Mouse (Mus musculus): ENCODE measurements around the gene Cfap161. TPM values are rescaled to one million over a fixed set of nuclear protein-coding genes. Genes with fewer than 3 reads are reported as not detected.

Cfap161 gene
- polyA plus RNA-seq, 1 experiment from 2014 or later: 1.5 TPM

DNA sequence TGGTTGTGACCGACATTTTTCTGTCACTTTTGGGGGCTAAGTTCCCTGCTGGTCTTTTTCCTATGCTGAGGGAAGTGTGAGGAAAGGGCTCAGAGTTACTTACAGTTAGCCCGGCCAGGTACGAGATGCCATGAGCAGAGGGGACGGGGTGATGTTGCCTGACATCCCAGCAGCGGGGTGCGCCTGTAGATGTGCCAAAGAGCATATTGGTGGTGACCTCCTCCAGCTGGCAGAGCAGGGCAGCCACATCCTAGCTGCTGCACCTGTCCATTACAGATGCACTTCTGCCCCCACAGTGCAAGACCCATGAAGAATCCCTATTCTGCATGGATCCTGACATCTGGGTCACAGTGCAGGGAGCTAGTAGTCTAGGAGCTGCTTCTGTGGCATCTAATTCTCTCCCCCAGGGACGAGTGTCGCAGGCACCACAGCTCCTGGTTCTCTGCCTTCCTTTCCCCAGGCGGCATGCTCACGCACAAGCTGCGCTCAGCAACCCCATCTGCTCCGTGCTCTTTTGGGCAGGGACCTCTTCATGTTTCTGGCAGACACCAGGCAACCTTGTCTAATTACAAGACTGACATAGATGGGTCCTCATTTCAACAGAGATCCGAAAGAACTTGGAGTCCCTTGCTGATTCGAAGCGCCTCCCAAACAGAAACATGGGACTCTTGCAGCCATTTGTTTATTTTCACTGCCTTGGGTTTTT, 62.6 kb downstream of the Cfap161 start:
- no peak overlapping the region for H3K9ac ChIP-seq (ENCODE audit: low read length)
- H3K4me3 ChIP-seq (ENCODE audit: low read depth, low read length): no peak overlapping the region
- no peak overlapping the region for H3K4me2 ChIP-seq (ENCODE audit: low read length)
- H3K36me3 ChIP-seq (ENCODE audit: control insufficient read depth, insufficient read depth, low read length): no peaks in the 10 kb centered on the region
- 77% methylated on average over 15 of the region's 15 CpGs for WGBS
- H3K9me3 ChIP-seq (replicated peaks; ENCODE audit: control insufficient read depth, low read length): no peaks in the 10 kb centered on the region
- H3K27me3 ChIP-seq (replicated peaks; ENCODE audit: control insufficient read depth, insufficient read depth, low read length): no peaks in the 10 kb centered on the region
- DNase-seq (ENCODE audit: low spot score): peak; percentile 15
- no peak overlapping the region for H3K27ac ChIP-seq (ENCODE audit: low read depth, low read length)
- H3K4me1 ChIP-seq (ENCODE audit: control insufficient read depth, insufficient read depth, low read length): no peaks in the 10 kb centered on the region
- ATAC-seq: no peak

DNA sequence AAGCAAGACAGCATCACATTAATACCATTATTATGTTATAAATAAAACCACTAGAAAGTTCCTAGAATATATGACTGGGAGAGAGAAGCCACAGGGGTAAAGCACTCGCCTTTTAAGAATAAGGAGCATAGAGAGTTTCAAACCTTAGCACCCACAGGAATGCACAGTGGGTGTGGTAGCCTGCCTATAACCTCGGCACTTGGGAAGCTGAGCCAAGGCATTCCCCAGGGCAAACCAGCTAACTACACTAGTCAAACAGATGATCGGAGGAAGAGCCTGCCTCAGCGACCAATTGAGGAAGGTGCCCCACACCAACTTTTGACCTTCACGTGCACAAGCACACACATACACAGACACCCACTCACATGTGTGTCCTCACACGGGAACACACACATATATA, 63.4 kb downstream of the Cfap161 start:
- no peaks in the 10 kb centered on the region for H3K9me3 ChIP-seq (replicated peaks; ENCODE audit: control insufficient read depth, low read length)
- ATAC-seq (no peak), DNase-seq (ENCODE audit: low spot score) (no peak)
- no peak overlapping the region for H3K27ac ChIP-seq (ENCODE audit: low read depth, low read length)
- no peak overlapping the region for H3K9ac ChIP-seq (ENCODE audit: low read length)
- H3K4me1 ChIP-seq (ENCODE audit: control insufficient read depth, insufficient read depth, low read length): no peaks in the 10 kb centered on the region
- no peak overlapping the region for H3K4me2 ChIP-seq (ENCODE audit: low read length)
- WGBS: 87% methylated on average over 6 of the region's 6 CpGs
- no peaks in the 10 kb centered on the region for H3K27me3 ChIP-seq (replicated peaks; ENCODE audit: control insufficient read depth, insufficient read depth, low read length)
- H3K4me3 ChIP-seq (ENCODE audit: low read depth, low read length): no peak overlapping the region
- H3K36me3 ChIP-seq (ENCODE audit: control insufficient read depth, insufficient read depth, low read length): no peaks in the 10 kb centered on the region

- Histone ChIP-seq H3K27ac (ENCODE audit: low read depth, low read length) (no peak overlapping the region), H3K9ac (ENCODE audit: low read length) (no peak overlapping the region), H3K27me3 (replicated peaks; ENCODE audit: control insufficient read depth, insufficient read depth, low read length) (no peaks in the 10 kb centered on the region), H3K4me1 (ENCODE audit: control insufficient read depth, insufficient read depth, low read length) (no peaks in the 10 kb centered on the region), H3K36me3 (ENCODE audit: control insufficient read depth, insufficient read depth, low read length) (no peaks in the 10 kb centered on the region), H3K4me2 (ENCODE audit: low read length) (no peak overlapping the region), H3K9me3 (replicated peaks; ENCODE audit: control insufficient read depth, low read length) (no peaks in the 10 kb centered on the region), H3K4me3 (ENCODE audit: low read depth, low read length) (no peak overlapping the region)
- no peak for DNase-seq (ENCODE audit: low spot score)
- ATAC-seq: no peak
- 84% methylated on average over 5 of the region's 5 CpGs for WGBS
Observed at GRCm38 (mm10) chr7:83726936-83727632, 67.6 kb downstream of the Cfap161 start.

DNA sequence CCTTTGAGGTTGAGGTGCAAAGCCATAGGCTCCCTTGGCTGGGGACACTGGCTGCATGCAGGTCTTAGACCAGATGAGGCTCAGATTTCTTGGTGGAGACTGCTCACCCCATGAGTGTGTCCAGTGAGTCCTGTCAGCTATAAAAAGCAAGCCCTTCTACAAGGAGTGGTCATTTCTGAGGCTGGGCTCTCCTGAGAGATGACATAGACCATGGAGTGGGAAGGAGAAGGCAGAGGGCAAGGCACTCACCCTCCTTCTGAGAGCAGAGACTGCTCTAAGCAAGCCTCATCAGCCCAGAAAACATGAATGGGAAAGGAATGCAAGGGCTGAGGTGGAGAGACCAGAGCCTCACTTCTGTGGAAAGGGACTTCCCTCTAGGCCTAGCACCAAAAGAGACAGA, 68.9 kb downstream of the Cfap161 start:
- no peaks in the 10 kb centered on the region for H3K4me1 ChIP-seq (ENCODE audit: control insufficient read depth, insufficient read depth, low read length)
- no peak overlapping the region for H3K27ac ChIP-seq (ENCODE audit: low read depth, low read length)
- H3K9me3 ChIP-seq (replicated peaks; ENCODE audit: control insufficient read depth, low read length): no peaks in the 10 kb centered on the region
- no peaks in the 10 kb centered on the region for H3K27me3 ChIP-seq (replicated peaks; ENCODE audit: control insufficient read depth, insufficient read depth, low read length)
- no peak overlapping the region for H3K9ac ChIP-seq (ENCODE audit: low read length)
- H3K4me3 ChIP-seq (ENCODE audit: low read depth, low read length): no peak overlapping the region
- no peak for ATAC-seq
- no peaks in the 10 kb centered on the region for H3K36me3 ChIP-seq (ENCODE audit: control insufficient read depth, insufficient read depth, low read length)
- H3K4me2 ChIP-seq (ENCODE audit: low read length): no peak overlapping the region
- no peak for DNase-seq (ENCODE audit: low spot score)

DNA sequence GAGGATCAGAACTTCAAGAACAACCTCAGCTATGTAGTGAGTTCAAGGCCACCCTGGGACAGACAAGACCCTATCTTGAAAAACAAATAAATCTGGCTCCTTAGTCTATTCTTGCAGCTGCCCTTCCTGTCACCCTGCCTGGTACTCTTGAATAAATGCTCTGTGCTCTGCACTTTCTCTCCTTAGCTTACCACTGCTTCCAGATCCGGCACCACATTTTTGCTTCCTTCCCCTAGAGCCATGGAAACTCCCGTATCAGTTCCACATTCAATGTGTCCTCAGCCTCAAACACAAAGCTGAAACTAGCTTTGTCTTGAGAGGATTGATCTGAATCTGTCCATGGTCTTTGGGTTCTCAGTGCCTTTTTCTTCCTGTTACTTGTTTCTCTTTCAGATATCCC, 70.1 kb downstream of the Cfap161 start:
- Histone ChIP-seq H3K4me2 (ENCODE audit: low read length) (no peak overlapping the region), H3K27ac (ENCODE audit: low read depth, low read length) (no peak overlapping the region), H3K9me3 (replicated peaks; ENCODE audit: control insufficient read depth, low read length) (no peaks in the 10 kb centered on the region), H3K36me3 (ENCODE audit: control insufficient read depth, insufficient read depth, low read length) (no peaks in the 10 kb centered on the region), H3K27me3 (replicated peaks; ENCODE audit: control insufficient read depth, insufficient read depth, low read length) (no peaks in the 10 kb centered on the region), H3K4me3 (ENCODE audit: low read depth, low read length) (no peak overlapping the region), H3K4me1 (ENCODE audit: control insufficient read depth, insufficient read depth, low read length) (no peaks in the 10 kb centered on the region), H3K9ac (ENCODE audit: low read length) (no peak overlapping the region)
- whole genome bisulfite sequencing: 81% methylated on average over 2 of the region's 2 CpGs
- ATAC-seq (no peak), DNase-seq (ENCODE audit: low spot score) (no peak)

Other genes starting within 250 kb of the Cfap161 start
- gene Tmc3, start 210.0 kb downstream of the Cfap161 start, polyA plus RNA-seq (2014; fragmentation: Nextera tagmentation; extraction: Ambion mirVana): 0.14 and 0.23 TPM in 2 replicates
- gene Stard5, start 162.9 kb downstream of the Cfap161 start, polyA plus RNA-seq (2014; fragmentation: Nextera tagmentation; extraction: Ambion mirVana): 7.7 and 8.1 TPM in 2 replicates
- gene Il16, start 49.2 kb downstream of the Cfap161 start, polyA plus RNA-seq (2014; fragmentation: Nextera tagmentation; extraction: Ambion mirVana): 0.91 and 1.3 TPM in 2 replicates
- gene Tlnrd1, start 89.4 kb upstream of the Cfap161 start, polyA plus RNA-seq (2014; fragmentation: Nextera tagmentation; extraction: Ambion mirVana): 7.3 and 7.6 TPM in 2 replicates
- gene Mesd, start 89.6 kb upstream of the Cfap161 start, polyA plus RNA-seq (2014; fragmentation: Nextera tagmentation; extraction: Ambion mirVana): 56.2 and 62.8 TPM in 2 replicates

All from forebrain, embryonic 14.5 days (tissue).